Mouse (Mus musculus): Measurements from ENCODE around the gene Ddx19a. TPM values are rescaled to one million over a fixed set of nuclear protein-coding genes. Genes with fewer than 3 reads are reported as not detected.
"Not testable (repeated sequence)": the region's sequence is repeated elsewhere in the genome, so short reads cannot be mapped to it uniquely, and the experiment has no call there.

Ddx19a gene
- polyA plus RNA-seq, 1 experiment from 2014 or later = 13.5 TPM

DNA sequence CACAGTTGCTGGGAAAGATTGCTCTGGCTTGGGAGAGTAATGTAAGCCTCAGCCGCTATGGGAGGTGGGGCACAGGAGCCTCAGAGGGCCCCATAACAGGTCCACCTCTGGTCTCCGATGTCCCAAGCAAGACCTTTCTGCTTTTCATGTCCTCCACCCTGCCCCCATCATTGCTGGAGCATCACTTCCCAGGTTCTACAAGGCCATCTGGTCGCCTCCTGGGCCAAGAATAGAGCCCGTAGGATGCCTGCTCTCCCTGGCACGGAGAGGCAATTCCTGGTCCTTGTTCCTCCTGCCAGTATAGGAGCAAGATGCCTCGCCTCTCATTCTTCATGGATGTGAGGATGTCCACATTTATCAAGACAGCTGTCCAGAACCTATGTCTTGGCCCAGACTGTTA is 37.7 kb downstream of the Ddx19a start:
- ATAC-seq (ENCODE audit: low read depth) = no peak
- WGBS = 86% methylated on average over 6 of the region's 6 CpGs
- no peaks in the 10 kb centered on the region for H3K27me3 ChIP-seq (ENCODE audit: control insufficient read depth, insufficient read depth, low read depth, low read length)
- no peak overlapping the region for H3K9ac ChIP-seq (ENCODE audit: low read length)
- H3K4me3 ChIP-seq (ENCODE audit: low read length) = no peak overlapping the region
- no peak overlapping the region for H3K4me2 ChIP-seq (ENCODE audit: low read depth, low read length)
- peaks cover 7% of the 10 kb centered on the region; the same call in 1 of the 2 replicates for H3K36me3 ChIP-seq (ENCODE audit: control insufficient read depth, insufficient read depth, low read length)
- H3K9me3 ChIP-seq (ENCODE audit: control insufficient read depth, low read length) = no peaks in the 10 kb centered on the region
- H3K27ac ChIP-seq (ENCODE audit: low read length) = no peak overlapping the region
- no peaks in the 10 kb centered on the region for H3K4me1 ChIP-seq (replicated peaks; ENCODE audit: control insufficient read depth, insufficient read depth, low read length)

DNA sequence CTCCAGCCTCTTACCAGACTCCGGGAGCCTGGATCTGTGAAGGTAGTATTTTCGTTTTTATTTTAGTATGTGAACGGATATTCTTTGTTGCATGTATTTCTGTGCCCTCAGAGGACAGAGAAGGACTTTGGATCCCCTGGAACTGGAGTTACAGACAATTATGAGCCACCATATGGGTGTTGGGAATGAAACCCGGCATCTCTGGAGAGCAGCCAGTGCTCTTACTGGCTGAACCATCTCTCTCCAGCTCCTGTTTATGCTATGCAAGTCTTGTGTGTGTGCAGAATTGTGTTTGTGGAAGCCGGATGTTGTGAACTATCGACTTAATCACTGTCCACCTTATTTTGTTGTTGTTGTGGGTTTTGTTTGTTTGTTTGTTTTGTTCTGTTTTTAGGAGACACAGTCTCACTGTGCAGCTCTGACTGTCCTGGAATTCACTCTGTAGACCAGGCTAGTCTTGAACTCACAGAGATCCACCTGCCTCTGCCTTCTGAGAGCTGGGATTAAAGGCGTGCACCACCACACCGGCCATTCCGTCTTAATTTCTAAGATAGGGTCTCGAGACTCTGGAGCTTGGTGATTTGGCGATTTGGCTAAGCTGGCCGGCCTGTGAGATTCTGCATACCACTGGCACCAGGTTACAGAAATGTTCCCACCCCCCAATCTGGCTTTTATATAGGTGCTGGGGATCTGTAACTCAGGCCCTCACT is 38.4 kb downstream of the Ddx19a start:
- Histone ChIP-seq H3K4me1 (replicated peaks; ENCODE audit: control insufficient read depth, insufficient read depth, low read length) (no peaks in the 10 kb centered on the region), H3K9me3 (ENCODE audit: control insufficient read depth, low read length) (no peaks in the 10 kb centered on the region), H3K27ac (ENCODE audit: low read length) (no peak overlapping the region), H3K9ac (ENCODE audit: low read length) (no peak overlapping the region), H3K27me3 (ENCODE audit: control insufficient read depth, insufficient read depth, low read depth, low read length) (no peaks in the 10 kb centered on the region), H3K4me2 (ENCODE audit: low read depth, low read length) (no peak overlapping the region), H3K36me3 (ENCODE audit: control insufficient read depth, insufficient read depth, low read length) (peaks cover 7% of the 10 kb centered on the region; the same call in 1 of the 2 replicates), H3K4me3 (ENCODE audit: low read length) (no peak overlapping the region)
- no peak for ATAC-seq (ENCODE audit: low read depth)
- WGBS = 91% methylated on average over 12 of the region's 12 CpGs

GRCm38 (mm10) chr8:110958553-110958952 is 39.0 kb downstream of the Ddx19a start:
- H3K4me1 ChIP-seq (replicated peaks; ENCODE audit: control insufficient read depth, insufficient read depth, low read length); H3K4me3 ChIP-seq (ENCODE audit: low read length); H3K36me3 ChIP-seq (ENCODE audit: control insufficient read depth, insufficient read depth, low read length); H3K27me3 ChIP-seq (ENCODE audit: control insufficient read depth, insufficient read depth, low read depth, low read length); ATAC-seq (ENCODE audit: low read depth); H3K27ac ChIP-seq (ENCODE audit: low read length); H3K9ac ChIP-seq (ENCODE audit: low read length); H3K4me2 ChIP-seq (ENCODE audit: low read depth, low read length); H3K9me3 ChIP-seq (ENCODE audit: control insufficient read depth, low read length): not testable (repeated sequence)
- 91% methylated on average over 7 of the region's 7 CpGs for WGBS

- H3K9me3 ChIP-seq (ENCODE audit: control insufficient read depth, low read length) = no peaks in the 10 kb centered on the region
- H3K4me2 ChIP-seq (ENCODE audit: low read depth, low read length) = no peak overlapping the region
- peaks cover 7% of the 10 kb centered on the region; the same call in 1 of the 2 replicates for H3K36me3 ChIP-seq (ENCODE audit: control insufficient read depth, insufficient read depth, low read length)
- H3K4me3 ChIP-seq (ENCODE audit: low read length) = no peak overlapping the region
- 88% methylated on average over 5 of the region's 5 CpGs for WGBS
- no peak overlapping the region for H3K9ac ChIP-seq (ENCODE audit: low read length)
- no peak for ATAC-seq (ENCODE audit: low read depth)
- H3K27me3 ChIP-seq (ENCODE audit: control insufficient read depth, insufficient read depth, low read depth, low read length) = no peaks in the 10 kb centered on the region
- H3K27ac ChIP-seq (ENCODE audit: low read length) = no peak overlapping the region
- no peaks in the 10 kb centered on the region for H3K4me1 ChIP-seq (replicated peaks; ENCODE audit: control insufficient read depth, insufficient read depth, low read length)
These were observed 39.5 kb downstream of the Ddx19a start for GRCm38 (mm10) chr8:110958135-110958534.

- Histone ChIP-seq H3K4me3 (ENCODE audit: low read length) (no peak overlapping the region), H3K4me1 (replicated peaks; ENCODE audit: control insufficient read depth, insufficient read depth, low read length) (no peaks in the 10 kb centered on the region), H3K27me3 (ENCODE audit: control insufficient read depth, insufficient read depth, low read depth, low read length) (no peaks in the 10 kb centered on the region), H3K4me2 (ENCODE audit: low read depth, low read length) (no peak overlapping the region), H3K9me3 (ENCODE audit: control insufficient read depth, low read length) (no peaks in the 10 kb centered on the region), H3K27ac (ENCODE audit: low read length) (no peak overlapping the region), H3K36me3 (ENCODE audit: control insufficient read depth, insufficient read depth, low read length) (peaks cover 7% of the 10 kb centered on the region; the same call in 1 of the 2 replicates), H3K9ac (ENCODE audit: low read length) (no peak overlapping the region)
- no peak for ATAC-seq (ENCODE audit: low read depth)
- WGBS = 87% methylated on average over 19 of the region's 19 CpGs
These were observed 40.1 kb downstream of the Ddx19a start for GRCm38 (mm10) chr8:110957471-110957870.

DNA sequence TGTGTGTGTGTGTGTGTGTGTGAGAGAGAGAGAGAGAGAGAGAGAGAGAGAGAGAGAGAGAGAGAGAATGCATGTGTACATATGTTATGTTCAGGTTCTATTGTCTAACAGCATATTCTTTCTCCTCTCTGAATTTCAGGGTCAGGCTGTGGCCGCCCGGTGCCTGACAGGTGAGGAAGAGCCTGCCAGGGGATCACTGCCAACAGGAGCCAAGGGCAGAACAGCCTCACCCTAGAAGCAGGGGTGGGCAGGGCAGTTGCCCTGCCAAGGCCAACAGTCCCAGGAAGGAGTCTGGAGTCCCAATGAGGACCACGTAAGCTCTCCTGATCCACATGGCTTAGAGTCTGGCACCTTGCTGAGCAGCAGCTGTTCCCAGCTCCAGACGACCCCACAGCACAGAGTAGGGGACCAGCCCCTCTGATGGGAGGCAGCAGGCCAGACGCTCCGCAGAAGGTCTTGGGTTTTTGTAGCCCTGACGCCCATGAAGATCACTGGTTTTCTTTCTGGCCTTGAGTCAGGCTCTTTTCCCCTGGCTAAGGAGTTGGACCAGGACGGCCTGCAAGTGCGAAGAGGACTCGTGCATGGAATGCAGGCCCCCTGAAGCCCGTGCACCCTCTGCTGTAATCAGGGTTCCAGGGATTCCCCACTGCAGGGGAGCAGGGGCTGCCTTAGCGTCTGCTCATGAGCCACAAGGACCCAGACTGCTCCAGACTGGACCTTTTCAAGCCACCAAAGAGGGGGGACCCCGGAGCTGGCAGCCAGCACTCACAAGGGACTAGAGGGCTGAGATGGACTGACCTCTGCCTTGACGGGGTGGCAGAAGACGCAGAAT is 40.8 kb downstream of the Ddx19a start:
- Histone ChIP-seq H3K9ac (ENCODE audit: low read length) (no peak overlapping the region), H3K4me3 (ENCODE audit: low read length) (no peak overlapping the region), H3K9me3 (ENCODE audit: control insufficient read depth, low read length) (no peaks in the 10 kb centered on the region), H3K4me2 (ENCODE audit: low read depth, low read length) (no peak overlapping the region), H3K36me3 (ENCODE audit: control insufficient read depth, insufficient read depth, low read length) (peaks cover 7% of the 10 kb centered on the region; the same call in 1 of the 2 replicates), H3K27ac (ENCODE audit: low read length) (no peak overlapping the region), H3K27me3 (ENCODE audit: control insufficient read depth, insufficient read depth, low read depth, low read length) (no peaks in the 10 kb centered on the region), H3K4me1 (replicated peaks; ENCODE audit: control insufficient read depth, insufficient read depth, low read length) (no peaks in the 10 kb centered on the region)
- WGBS = 83% methylated on average over 15 of the region's 15 CpGs
- ATAC-seq (ENCODE audit: low read depth) = no peak

DNA sequence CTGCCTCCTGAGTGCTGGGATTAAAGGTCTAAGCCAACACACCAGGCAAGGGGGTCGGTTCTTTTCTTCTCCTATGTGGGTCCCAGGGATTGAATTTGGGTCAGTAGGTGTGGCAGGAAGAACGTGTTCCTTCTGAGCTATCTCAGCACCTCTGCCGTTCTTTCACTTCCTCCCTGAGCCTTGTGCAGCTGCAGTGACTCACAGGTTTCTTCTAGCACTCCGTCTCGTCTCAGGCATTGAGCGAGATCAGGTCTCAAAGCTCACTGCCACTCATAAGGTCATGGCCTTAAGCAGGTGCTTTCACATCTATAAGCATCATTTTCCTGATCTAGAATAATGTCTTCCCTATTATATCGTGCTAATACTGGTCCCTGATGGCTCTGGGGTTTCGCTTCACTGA is 42.8 kb downstream of the Ddx19a start:
- Histone ChIP-seq H3K9me3 (ENCODE audit: control insufficient read depth, low read length) (no peaks in the 10 kb centered on the region), H3K36me3 (ENCODE audit: control insufficient read depth, insufficient read depth, low read length) (peaks cover 7% of the 10 kb centered on the region; the same call in 1 of the 2 replicates), H3K4me1 (replicated peaks; ENCODE audit: control insufficient read depth, insufficient read depth, low read length) (no peaks in the 10 kb centered on the region), H3K27ac (ENCODE audit: low read length) (no peak overlapping the region), H3K4me2 (ENCODE audit: low read depth, low read length) (no peak overlapping the region), H3K27me3 (ENCODE audit: control insufficient read depth, insufficient read depth, low read depth, low read length) (no peaks in the 10 kb centered on the region), H3K9ac (ENCODE audit: low read length) (no peak overlapping the region), H3K4me3 (ENCODE audit: low read length) (no peak overlapping the region)
- WGBS = 67% methylated on average over 8 of the region's 8 CpGs
- ATAC-seq (ENCODE audit: low read depth) = no peak

DNA sequence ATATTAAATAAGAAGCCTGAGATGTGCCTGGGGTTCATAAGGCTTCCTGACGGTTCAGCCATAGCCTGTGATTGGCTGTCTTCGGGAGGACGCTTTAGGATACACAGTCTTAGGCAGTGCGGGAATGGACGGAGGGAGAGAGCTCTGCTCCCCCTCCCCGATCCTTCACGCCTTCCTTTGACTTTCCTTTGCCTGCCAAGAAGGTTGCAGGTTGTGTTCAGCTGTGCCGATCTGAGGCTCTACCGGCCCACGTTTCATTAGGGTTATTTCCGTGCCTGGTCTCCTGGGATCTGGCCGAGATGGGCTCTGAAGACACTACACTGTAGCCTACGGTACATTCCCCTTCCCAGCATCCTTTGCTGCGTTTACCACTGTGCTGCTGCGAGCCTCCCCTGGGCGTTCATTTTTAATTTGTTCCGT is 47.5 kb downstream of the Ddx19a start:
- no peak overlapping the region for H3K27ac ChIP-seq (ENCODE audit: low read length)
- H3K9ac ChIP-seq (ENCODE audit: low read length) = no peak overlapping the region
- H3K4me2 ChIP-seq (ENCODE audit: low read depth, low read length) = no peak overlapping the region
- H3K4me3 ChIP-seq (ENCODE audit: low read length) = no peak overlapping the region
- H3K9me3 ChIP-seq (ENCODE audit: control insufficient read depth, low read length) = no peaks in the 10 kb centered on the region
- ATAC-seq (ENCODE audit: low read depth) = no peak
- H3K27me3 ChIP-seq (ENCODE audit: control insufficient read depth, insufficient read depth, low read depth, low read length) = no peaks in the 10 kb centered on the region
- H3K4me1 ChIP-seq (replicated peaks; ENCODE audit: control insufficient read depth, insufficient read depth, low read length) = no peaks in the 10 kb centered on the region
- no peaks in the 10 kb centered on the region for H3K36me3 ChIP-seq (ENCODE audit: control insufficient read depth, insufficient read depth, low read length)
- 80% methylated on average over 17 of the region's 17 CpGs for WGBS

DNA sequence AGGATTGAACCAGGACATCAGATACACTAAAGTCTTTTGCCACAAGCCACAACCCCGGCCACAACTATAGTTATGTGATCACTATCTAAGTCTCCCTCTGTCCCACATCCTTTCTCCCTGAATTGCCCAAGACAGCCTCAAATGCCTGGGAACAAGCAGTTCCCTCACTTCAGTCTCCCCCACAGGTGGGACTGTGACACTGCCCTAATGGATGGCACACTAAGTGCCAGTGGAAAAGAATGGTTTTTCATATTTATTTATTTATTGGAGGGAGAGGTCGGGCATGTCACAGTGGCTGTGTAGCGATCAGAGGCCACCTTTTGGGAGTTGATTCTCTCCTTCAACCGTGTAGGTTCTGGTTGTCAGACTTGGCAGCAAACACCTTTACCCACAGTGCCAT is 51.9 kb downstream of the Ddx19a start:
- Histone ChIP-seq H3K27ac (ENCODE audit: low read length) (no peak overlapping the region), H3K4me3 (ENCODE audit: low read length) (no peak overlapping the region), H3K9me3 (ENCODE audit: control insufficient read depth, low read length) (no peaks in the 10 kb centered on the region), H3K36me3 (ENCODE audit: control insufficient read depth, insufficient read depth, low read length) (no peaks in the 10 kb centered on the region), H3K9ac (ENCODE audit: low read length) (no peak overlapping the region), H3K4me1 (replicated peaks; ENCODE audit: control insufficient read depth, insufficient read depth, low read length) (peaks cover 9% of the 10 kb centered on the region; the same call in 1 of the 2 replicates), H3K27me3 (ENCODE audit: control insufficient read depth, insufficient read depth, low read depth, low read length) (no peaks in the 10 kb centered on the region), H3K4me2 (ENCODE audit: low read depth, low read length) (no peak overlapping the region)
- ATAC-seq (ENCODE audit: low read depth) = no peak
- WGBS = 54% methylated on average over 4 of the region's 4 CpGs
